Mouse (Mus musculus) gastrocnemius, adult 8-10 months (tissue): ENCODE results near the gene Mecr. TPM values are rescaled to one million over a fixed set of nuclear protein-coding genes. Genes with fewer than 3 reads are reported as not detected.

ENCODE experiments used
- total RNA-seq, 4 experiments: library from RNA; stranded (reverse); gene quantifications; 2 replicates each; pipeline ENCODE4 v1.2.4; 2022

The Mecr gene
- total RNA-seq, 4 experiments from 2014 or later: 22.8 to 27.8 (median 25.1) TPM

Other genes starting within 250 kb of the Mecr start
- gene Ptpru, start 5.2 kb upstream of the Mecr start, total RNA-seq: 1 to 10 TPM in 2 of 4 experiments, under 1 TPM in 2; 0.39 to 1.3 (median 0.98) TPM
- 10 to 100 TPM; 23.6 to 31.8 (median 26.0) TPM for gene Srsf4, start 30.1 kb downstream of the Mecr start, total RNA-seq
- 1 to 10 TPM; 1.7 to 2.6 (median 1.9) TPM for gene Tmem200b, start 78.3 kb downstream of the Mecr start, total RNA-seq
- under 1 TPM in 3 of 4 experiments, not detected in 1; 0.10 to 0.22 (median 0.11) TPM for gene Gm10300, start 231.2 kb downstream of the Mecr start, total RNA-seq
- gene Epb41, start 231.9 kb downstream of the Mecr start, total RNA-seq: 100 to 1,000 TPM; 114 to 129 (median 121) TPM